Mouse (Mus musculus) neural tube, embryonic 15.5 days (tissue): Measurements from ENCODE around the gene Zfp874a. TPM values are rescaled to one million over a fixed set of nuclear protein-coding genes. Genes with fewer than 3 reads are reported as not detected.
"Not testable (repeated sequence)": the region's sequence is repeated elsewhere in the genome, so short reads cannot be mapped to it uniquely, and the experiment has no call there.

Experiments used
- ATAC-seq: fragments of 200-750 bp; cut with Nextera tagmentation; 2 replicates; pipeline ENCODE4 v1.8.0; 2017; ENCODE audit warnings: mild to moderate bottlenecking, moderate TSS enrichment, moderate library complexity; ENCODE audit not compliant: low FRiP score
- H3K27ac ChIP-seq: fragments of 300-500 bp; sonication (generic); replicated peaks from 2 replicates; pipeline ENCODE4 v1.5.1; 2015; ENCODE audit warnings: mild to moderate bottlenecking, inconsistent platforms
- H3K27me3 ChIP-seq: fragments of 300-500 bp; sonication (generic); replicated peaks from 2 replicates; pipeline ENCODE4 v1.6.1; 2015; ENCODE audit warnings: inconsistent platforms
- H3K36me3 ChIP-seq: fragments of 300-500 bp; sonication (generic); 2 replicates; pipeline ENCODE4 v1.6.1; 2015; ENCODE audit warnings: inconsistent platforms
- H3K4me1 ChIP-seq: fragments of 300-500 bp; sonication (generic); 2 replicates; pipeline ENCODE4 v1.6.1; 2015; ENCODE audit warnings: inconsistent platforms
- H3K4me2 ChIP-seq: fragments of 300-500 bp; sonication (generic); 2 replicates; pipeline ENCODE4 v1.6.1; 2015; ENCODE audit warnings: inconsistent platforms, mild to moderate bottlenecking, moderate library complexity
- H3K4me3 ChIP-seq: fragments of 300-500 bp; sonication (generic); replicated peaks from 2 replicates; pipeline ENCODE4 v1.5.1; 2015; ENCODE audit warnings: mild to moderate bottlenecking, inconsistent platforms
- H3K9ac ChIP-seq: fragments of 300-500 bp; sonication (generic); replicated peaks from 2 replicates; pipeline ENCODE4 v1.6.1; 2015; ENCODE audit warnings: mild to moderate bottlenecking, inconsistent platforms
- H3K9me3 ChIP-seq: fragments of 300-500 bp; sonication (generic); replicated peaks from 2 replicates; pipeline ENCODE4 v1.6.1; 2016; ENCODE audit warnings: inconsistent platforms
- WGBS: fragments of 180-500 bp; shearing (Covaris S2); methylation state at CpG from one replicate; pipeline ENCODE4 v1.1.7; 2015; ENCODE audit warnings: mixed read lengths; 5-methylcytosine and 5-hydroxymethylcytosine counted together
- polyA plus RNA-seq: library from polyadenylated mRNA; unstranded; fragments of >200 nt; fragmentation: Nextera tagmentation; extraction: Ambion mirVana; gene quantifications from 2 replicates; pipeline ENCODE4 v1.2.1, GENCODE M21; 2015

Zfp874a gene
- polyA plus RNA-seq, 1 experiment from 2014 or later: 5.1 TPM

DNA sequence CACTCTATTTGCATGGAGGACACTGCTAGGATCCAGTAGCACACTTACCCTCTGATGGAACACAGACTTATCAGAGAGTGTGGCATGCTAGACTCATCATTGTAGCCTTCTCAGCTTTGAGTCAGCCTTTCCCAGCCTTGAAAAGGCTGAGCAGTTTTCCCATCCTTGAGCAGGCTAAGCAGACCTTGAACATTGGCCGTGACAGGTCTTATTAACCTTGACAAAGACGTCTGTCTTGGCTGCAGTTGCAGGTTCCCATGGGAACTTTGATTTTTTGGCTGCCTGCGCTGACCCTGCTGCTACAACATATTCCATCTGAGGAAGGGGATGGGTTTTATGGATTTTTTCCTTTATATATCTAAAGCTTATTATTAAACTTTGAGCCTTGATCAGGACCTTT, 23.3 kb downstream of the Zfp874a start:
- H3K4me3 ChIP-seq: no peak overlapping the region

GRCm38 (mm10) chr13:67425699-67426098, 25.7 kb downstream of the Zfp874a start:
- H3K27ac ChIP-seq, H3K4me3 ChIP-seq, H3K9ac ChIP-seq, H3K9me3 ChIP-seq, ATAC-seq, H3K36me3 ChIP-seq, H3K27me3 ChIP-seq, H3K4me1 ChIP-seq, H3K4me2 ChIP-seq: not testable (repeated sequence)

More for the DNA sequence above, 23.3 kb downstream of the Zfp874a start:
- H3K4me1 ChIP-seq: no peaks in the 10 kb centered on the region
- 81% methylated on average over 3 of the region's 3 CpGs for WGBS
- no peaks in the 10 kb centered on the region for H3K36me3 ChIP-seq
- H3K27ac ChIP-seq: no peak overlapping the region
- H3K9ac ChIP-seq: no peak overlapping the region
- H3K27me3 ChIP-seq: no peaks in the 10 kb centered on the region
- H3K9me3 ChIP-seq: no peaks in the 10 kb centered on the region
- no peak overlapping the region for H3K4me2 ChIP-seq
- ATAC-seq: no peak

GRCm38 (mm10) chr13:67422532-67422931, 28.9 kb downstream of the Zfp874a start:
- H3K27ac ChIP-seq, H3K9ac ChIP-seq, H3K4me2 ChIP-seq, H3K4me3 ChIP-seq, H3K27me3 ChIP-seq, H3K36me3 ChIP-seq, H3K9me3 ChIP-seq, ATAC-seq: not testable (repeated sequence)
- 83% methylated on average over 2 of the region's 2 CpGs for WGBS
- H3K4me1 ChIP-seq: peaks cover 12% of the 10 kb centered on the region

GRCm38 (mm10) chr13:67421207-67421857, 30.1 kb downstream of the Zfp874a start, which contains the start of gene Zfp459:
Gene Zfp459, minus strand, starts transcription at chr13:67421418.
- peak; percentile 88 for ATAC-seq
- H3K9me3 ChIP-seq: no peaks in the 10 kb centered on the region
- H3K27me3 ChIP-seq: no peaks in the 10 kb centered on the region; the same call in 1 of the 2 replicates
- no peak within 1 kb of the TSS for H3K27ac ChIP-seq
- peak within 1 kb of the TSS; percentile 51 for H3K9ac ChIP-seq
- 2% methylated on average over 22 of the region's 22 CpGs for WGBS
- peak within 1 kb of the TSS; percentile 95 for H3K4me2 ChIP-seq
- H3K4me1 ChIP-seq: peaks cover 12% of the 10 kb centered on the region
- H3K36me3 ChIP-seq: no peaks in the 10 kb centered on the region
- peak within 1 kb of the TSS; percentile 66 for H3K4me3 ChIP-seq

DNA sequence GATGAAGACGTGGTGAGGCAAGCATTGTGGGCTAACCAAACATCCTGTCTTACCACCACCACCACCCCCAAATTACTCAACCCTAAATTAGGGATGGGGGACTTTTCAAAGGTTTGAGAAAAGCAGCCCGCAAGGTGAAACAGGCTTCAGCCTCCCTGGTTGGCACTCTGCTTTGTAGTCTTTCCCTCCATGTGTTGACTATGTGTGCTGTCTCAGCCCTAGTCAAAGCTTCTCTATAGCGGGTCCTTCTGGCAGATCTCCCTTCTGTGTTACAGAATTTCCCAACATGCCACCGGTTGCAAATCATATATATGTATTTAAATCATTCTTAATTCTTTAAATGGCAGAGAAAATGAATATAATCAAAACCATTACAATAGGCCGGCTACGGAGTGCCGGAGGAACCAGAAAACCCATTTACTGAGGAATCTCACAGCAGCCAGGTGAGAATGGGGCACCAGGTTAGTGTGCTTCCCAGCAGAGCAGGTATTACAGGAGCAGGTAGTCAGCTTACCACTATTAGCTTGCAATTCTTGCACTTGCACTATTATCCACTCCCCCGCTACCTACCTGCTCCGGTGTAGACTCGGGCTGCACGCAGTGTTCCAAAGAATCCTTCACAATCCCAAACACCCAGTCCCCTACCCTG, 30.7 kb downstream of the Zfp874a start:
- WGBS: 36% methylated on average over 11 of the region's 11 CpGs
- Histone ChIP-seq H3K9me3 (no peaks in the 10 kb centered on the region), H3K4me3 (peak overlapping the region; percentile 66), H3K9ac (peak overlapping the region; percentile 51), H3K4me2 (peak overlapping the region; percentile 95), H3K27ac (no peak overlapping the region), H3K36me3 (no peaks in the 10 kb centered on the region), H3K4me1 (peaks cover 12% of the 10 kb centered on the region), H3K27me3 (no peaks in the 10 kb centered on the region; the same call in 1 of the 2 replicates)
- peak; percentile 27; the same call in 1 of the 2 replicates for ATAC-seq

GRCm38 (mm10) chr13:67416811-67417210, 34.6 kb downstream of the Zfp874a start:
- no peaks in the 10 kb centered on the region for H3K27me3 ChIP-seq
- no peaks in the 10 kb centered on the region for H3K9me3 ChIP-seq
- no peaks in the 10 kb centered on the region for H3K36me3 ChIP-seq
- peaks cover 12% of the 10 kb centered on the region for H3K4me1 ChIP-seq
- WGBS: 90% methylated on average over 3 of the region's 3 CpGs
- no peak overlapping the region for H3K4me2 ChIP-seq
- ATAC-seq: no peak
- H3K9ac ChIP-seq: no peak overlapping the region
- H3K27ac ChIP-seq: no peak overlapping the region
- H3K4me3 ChIP-seq: no peak overlapping the region

DNA sequence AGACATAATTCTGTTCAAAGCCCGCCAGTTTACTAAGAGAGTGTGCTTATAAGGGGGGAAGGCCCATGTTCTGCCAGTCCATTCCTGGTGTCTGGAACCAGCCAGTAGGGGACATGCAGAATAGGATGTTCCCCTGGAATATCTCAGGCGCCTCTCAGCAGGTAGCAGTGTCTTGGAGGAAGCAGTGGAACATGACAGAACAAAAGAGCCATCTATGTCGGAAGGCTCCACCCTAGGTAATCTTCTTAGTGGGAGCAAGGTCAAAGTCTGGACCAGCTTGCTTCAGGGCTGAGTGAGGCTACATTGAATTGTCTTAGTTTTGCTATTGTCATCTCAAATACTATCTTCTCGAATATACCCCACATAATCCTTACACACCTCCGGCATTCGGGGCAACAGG, 35.7 kb downstream of the Zfp874a start:
- no peak for ATAC-seq
- Histone ChIP-seq H3K9me3 (no peaks in the 10 kb centered on the region), H3K27me3 (no peaks in the 10 kb centered on the region), H3K36me3 (no peaks in the 10 kb centered on the region), H3K4me1 (peaks cover 4% of the 10 kb centered on the region), H3K9ac (no peak overlapping the region), H3K4me3 (no peak overlapping the region), H3K4me2 (no peak overlapping the region), H3K27ac (no peak overlapping the region)
- 88% methylated on average over 6 of the region's 6 CpGs for WGBS

DNA sequence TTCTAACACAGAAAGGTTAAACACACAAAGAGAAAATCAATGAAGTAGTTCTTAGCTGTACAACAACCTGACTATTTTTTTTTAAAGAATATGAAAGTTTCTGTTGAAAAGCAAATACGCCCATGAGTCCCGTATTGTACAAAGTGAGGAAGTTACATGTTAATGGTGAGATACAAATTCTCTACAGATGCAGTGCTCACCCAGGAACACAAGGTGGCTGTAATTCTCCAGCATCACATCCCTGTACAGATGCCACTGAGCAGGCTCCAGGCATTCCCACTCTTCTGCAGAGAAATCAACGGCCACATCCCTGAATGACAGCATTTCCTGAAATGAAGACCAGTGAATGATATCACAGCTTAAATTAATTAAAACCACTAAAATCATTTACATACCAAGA, 37.8 kb downstream of the Zfp874a start:
- 76% methylated on average over 3 of the region's 3 CpGs for WGBS
- not testable (repeated sequence) for H3K4me1 ChIP-seq, ATAC-seq, H3K4me3 ChIP-seq, H3K27ac ChIP-seq, H3K9me3 ChIP-seq, H3K36me3 ChIP-seq, H3K4me2 ChIP-seq, H3K9ac ChIP-seq, H3K27me3 ChIP-seq

DNA sequence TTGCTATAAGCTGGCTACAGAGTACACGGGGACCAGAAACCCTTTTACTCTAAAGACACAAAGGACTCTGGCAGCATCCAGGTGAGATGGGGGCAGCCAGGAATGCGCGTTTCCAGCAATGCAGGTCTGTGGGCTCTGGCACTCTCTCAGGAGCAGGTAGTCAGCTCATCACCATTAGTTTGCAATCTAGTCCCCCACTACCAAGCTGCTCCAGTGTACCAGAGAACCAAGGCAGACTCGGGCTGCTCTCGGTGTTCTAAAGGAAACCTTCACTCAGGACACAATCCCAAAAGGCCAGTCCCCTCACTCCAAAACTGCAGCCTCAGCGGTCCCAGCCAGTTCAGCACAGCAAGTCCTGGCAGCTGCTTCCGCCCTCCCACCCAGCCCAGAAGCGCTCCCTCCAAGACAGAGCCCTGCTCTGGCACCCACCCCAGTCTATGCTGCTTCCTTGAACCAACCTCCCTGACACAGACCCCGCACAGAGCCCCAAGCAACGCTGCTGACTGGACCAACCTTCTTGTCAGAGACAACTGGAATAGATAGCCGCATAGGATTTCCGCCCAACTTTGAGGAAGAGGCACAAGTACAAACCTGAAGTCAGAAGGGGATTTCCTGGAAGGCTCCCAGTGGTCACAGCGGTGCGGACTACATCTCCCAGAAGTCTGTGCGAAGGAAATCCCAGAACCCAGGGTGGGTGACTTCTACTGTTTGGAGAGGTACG, 52.1 kb downstream of the Zfp874a start, which contains the start of gene Zfp429:
Gene Zfp429 (minus strand): TSS at position 637 of the 721 bp plus-strand sequence.
- H3K27ac ChIP-seq, H3K27me3 ChIP-seq: not testable (repeated sequence)
- ATAC-seq: peak; percentile 99

GRCm38 (mm10) chr13:67376255-67376654, 75.2 kb downstream of the Zfp874a start:
- H3K4me1 ChIP-seq, H3K4me3 ChIP-seq, H3K9ac ChIP-seq, H3K27ac ChIP-seq, H3K4me2 ChIP-seq, H3K36me3 ChIP-seq, H3K27me3 ChIP-seq, H3K9me3 ChIP-seq: not testable (repeated sequence)
- WGBS: 53% methylated on average over 3 of the region's 3 CpGs
- peak; percentile 37; the same call in 1 of the 2 replicates for ATAC-seq

More for the DNA sequence above, 52.1 kb downstream of the Zfp874a start, which contains the start of gene Zfp429:
- Histone ChIP-seq H3K9ac (peak within 1 kb of the TSS; percentile 53; the same call in 1 of the 2 replicates), H3K4me3 (peak within 1 kb of the TSS; percentile 57), H3K4me2 (peak within 1 kb of the TSS; percentile 69)
- H3K9me3 ChIP-seq, H3K4me1 ChIP-seq, H3K36me3 ChIP-seq: not testable (repeated sequence)
- 5% methylated on average over 15 of the region's 16 CpGs for WGBS

GRCm38 (mm10) chr13:67375050-67375911, 76.1 kb downstream of the Zfp874a start, which contains the start of the genes Gm28041 and Zfp456:
Gene Gm28041, minus strand, starts transcription at chr13:67375733.
Gene Zfp456, minus strand, starts transcription at chr13:67375810.
- H3K4me3 ChIP-seq: peak within 1 kb of the TSS; percentile 42
- H3K9ac ChIP-seq: 0 out of 2 replicates have a peak within 1 kb of the TSS, but pooled peaks have one; percentile 20
- 22% methylated on average over 15 of the region's 15 CpGs for WGBS
- peak; percentile 96 for ATAC-seq
- H3K4me2 ChIP-seq: peak within 1 kb of the TSS; percentile 58
- not testable (repeated sequence) for H3K36me3 ChIP-seq, H3K4me1 ChIP-seq, H3K9me3 ChIP-seq, H3K27ac ChIP-seq, H3K27me3 ChIP-seq
